Mouse (Mus musculus): ENCODE measurements around the gene Uqcrc1.

Gene Uqcrc1

GRCm38 (mm10) chr9:108985710-108986109 lies 49.3 kb downstream of the Uqcrc1 start, which contains the start of gene Ucn2:
Gene Ucn2 (plus strand): TSS chr9:108986010.
- DNase-seq (ENCODE audit: low spot score), result no peak

- no peak for DNase-seq (ENCODE audit: low spot score)
Observed at GRCm38 (mm10) chr9:108987704-108988350, 51.4 kb downstream of the Uqcrc1 start.

- DNase-seq (ENCODE audit: low spot score), result peak; percentile 89
Observed at GRCm38 (mm10) chr9:108989802-108990461, 53.5 kb downstream of the Uqcrc1 start.

- DNase-seq (ENCODE audit: low spot score), result no peak
Observed at GRCm38 (mm10) chr9:108990462-108990820, 54.0 kb downstream of the Uqcrc1 start.

- DNase-seq (ENCODE audit: low spot score), result peak; percentile 99
Observed at GRCm38 (mm10) chr9:108991428-108992084, 55.1 kb downstream of the Uqcrc1 start, which contains the start of gene Pfkfb4. Gene Pfkfb4 (plus strand): TSS chr9:108991778.

GRCm38 (mm10) chr9:108992085-108992469 lies 55.6 kb downstream of the Uqcrc1 start:
- DNase-seq (ENCODE audit: low spot score), result no peak

- DNase-seq (ENCODE audit: low spot score), result no peak
Observed at GRCm38 (mm10) chr9:108992620-108993361, 56.4 kb downstream of the Uqcrc1 start.

GRCm38 (mm10) chr9:108996411-108996810 lies 60.0 kb downstream of the Uqcrc1 start:
- no peak for DNase-seq (ENCODE audit: low spot score)

GRCm38 (mm10) chr9:108998287-108999166 lies 62.1 kb downstream of the Uqcrc1 start:
- DNase-seq (ENCODE audit: low spot score), result no peak

GRCm38 (mm10) chr9:108999167-108999526 lies 62.7 kb downstream of the Uqcrc1 start:
- no peak for DNase-seq (ENCODE audit: low spot score)
